Mouse (Mus musculus) cortical plate, adult 2 months (tissue): ENCODE results near the gene Fam184b. TPM values are rescaled to one million over a fixed set of nuclear protein-coding genes. Genes with fewer than 3 reads are reported as not detected.

Source experiments
- H3K27ac ChIP-seq: fragments of 200-500 bp; 2 replicates; pipeline ENCODE4 v1.5.1; 2012; ENCODE audit warnings: low read length, control low read depth, inconsistent platforms; ENCODE audit not compliant: insufficient read depth
- H3K4me1 ChIP-seq: fragments of 200-500 bp; 2 replicates; pipeline ENCODE4 v1.6.1; 2011; ENCODE audit warnings: low read length; ENCODE audit not compliant: control insufficient read depth, insufficient read depth
- H3K4me3 ChIP-seq: fragments of 200-500 bp; 2 replicates; pipeline ENCODE4 v1.5.1; 2011; ENCODE audit warnings: mild to moderate bottlenecking, low read length, control low read depth; ENCODE audit not compliant: insufficient read depth
- CTCF ChIP-seq: fragments of 200-500 bp; IDR thresholded peaks from 2 replicates; pipeline ENCODE4 v1.5.1; 2011; ENCODE audit warnings: mild to moderate bottlenecking, control low read depth, low read length; ENCODE audit not compliant: insufficient read depth; ENCODE audit errors: extremely low read depth
- POLR2A ChIP-seq: fragments of 200-500 bp; IDR thresholded peaks from 2 replicates; pipeline ENCODE4 v1.6.1; 2011; ENCODE audit warnings: mild to moderate bottlenecking, low read length, control low read depth; ENCODE audit not compliant: insufficient read depth; ENCODE audit errors: extremely low read depth
- polyA plus RNA-seq: library from polyadenylated mRNA; depleted of rRNA; stranded (reverse); fragments of >200 nt; gene quantifications from 2 replicates; pipeline ENCODE4 v1.2.3, GENCODE M21; 2012

Fam184b gene
- polyA plus RNA-seq, 1 experiment: 5.8 TPM

DNA sequence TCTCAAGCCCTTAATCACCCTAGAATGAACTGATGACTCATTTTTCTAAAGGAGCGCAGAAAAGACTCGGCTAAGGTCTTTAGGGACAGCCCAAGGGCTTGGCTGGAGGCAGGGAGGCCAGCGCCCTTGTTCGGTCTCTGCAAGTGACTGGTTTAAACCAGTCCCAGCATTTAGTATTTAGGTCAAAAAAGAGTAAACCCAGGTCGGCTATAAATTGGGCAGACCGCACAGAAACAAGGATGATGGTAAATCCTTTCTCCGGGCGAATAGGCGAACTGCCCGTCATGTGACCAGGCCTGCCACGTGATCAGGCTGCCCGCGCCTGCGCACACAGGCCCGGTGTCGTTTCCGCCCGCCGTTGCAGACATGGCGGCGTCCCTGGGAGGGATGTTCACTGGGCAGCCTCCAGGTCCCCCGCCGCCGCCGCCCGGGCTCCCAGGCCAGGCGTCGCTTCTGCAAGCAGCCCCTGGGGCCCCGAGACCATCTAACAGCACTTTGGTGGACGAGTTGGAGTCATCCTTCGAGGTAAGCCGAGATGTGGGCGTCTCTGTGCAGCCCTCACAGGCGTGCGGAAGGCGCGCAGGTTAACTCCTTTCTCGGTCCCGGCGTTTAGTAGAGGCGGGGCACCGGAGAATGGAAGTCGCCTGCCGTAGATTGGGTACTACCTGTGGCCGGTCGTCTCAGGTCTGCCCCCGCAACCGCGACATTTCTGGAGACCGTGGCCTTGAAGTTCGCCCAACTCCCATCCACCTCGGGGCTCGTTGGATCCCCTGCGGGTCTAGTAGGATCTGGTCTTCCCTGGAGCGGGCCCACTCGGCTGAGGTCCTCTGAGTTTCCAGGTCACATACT, 119.2 kb downstream of the Fam184b start, which contains the start of gene Med28:
Gene Med28, plus strand, starts transcription at position 270 of the 849 bp plus-strand sequence.
- peak within 1 kb of the TSS; percentile 74 for H3K27ac ChIP-seq
- H3K4me1 ChIP-seq: peaks cover 5% of the 10 kb centered on the region
- TF ChIP-seq POLR2A (peak; percentile 84), CTCF (no peak)
- peak within 1 kb of the TSS; percentile 59 for H3K4me3 ChIP-seq

DNA sequence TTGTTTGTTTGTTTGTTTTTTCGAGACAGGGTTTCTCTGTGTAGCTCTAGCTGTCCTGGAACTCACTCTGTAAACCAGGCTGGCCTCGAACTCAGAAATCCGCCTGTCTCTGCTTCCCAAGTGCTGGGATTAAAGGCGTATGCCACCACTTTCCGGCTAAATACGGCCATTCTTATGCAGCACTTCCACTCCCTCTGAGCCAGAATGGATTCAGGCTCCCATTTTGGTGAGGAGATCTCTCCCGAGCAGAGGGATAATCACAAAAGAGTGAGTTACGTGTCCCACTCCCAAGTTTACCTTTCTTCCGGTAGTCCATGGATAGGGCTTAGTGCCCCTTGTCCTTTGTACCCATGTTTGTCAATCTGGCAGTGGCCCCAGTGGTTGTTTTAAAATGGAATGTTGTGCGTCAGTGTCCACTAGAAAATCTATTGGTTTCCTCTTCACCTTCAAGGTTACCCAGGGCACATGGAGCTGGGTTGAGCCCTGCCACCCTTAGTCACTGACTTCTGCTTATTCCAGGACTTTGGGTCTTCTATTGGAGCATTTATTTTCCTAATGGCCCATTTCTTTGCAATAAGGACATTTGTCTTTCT, 124.2 kb downstream of the Fam184b start:
- TF ChIP-seq POLR2A (no peak), CTCF (no peak)
- Histone ChIP-seq H3K27ac (no peak overlapping the region), H3K4me1 (no peaks in the 10 kb centered on the region; the same call in 1 of the 2 replicates), H3K4me3 (no peak overlapping the region)

DNA sequence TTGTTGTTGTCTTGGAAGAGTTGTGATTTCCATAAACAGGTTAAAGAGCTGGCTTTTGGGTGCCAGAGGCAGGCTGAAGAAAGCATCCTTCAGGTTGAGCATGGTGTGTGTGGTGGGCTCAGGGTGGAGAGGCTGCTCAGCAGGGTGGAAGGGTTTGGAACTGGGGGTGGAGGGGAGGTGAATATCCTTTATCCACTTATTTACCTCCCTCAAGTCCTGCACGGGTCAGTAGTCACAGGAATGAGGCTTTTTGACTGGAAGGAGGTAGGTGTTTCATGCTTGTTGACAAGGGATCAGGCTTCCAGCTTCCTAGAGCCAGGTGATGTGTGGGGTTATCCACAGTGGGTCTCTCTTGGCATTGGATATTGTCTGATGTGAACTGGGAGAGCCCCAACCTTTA, 124.8 kb downstream of the Fam184b start:
- TF ChIP-seq CTCF: no peak
- no peak for TF ChIP-seq POLR2A
- no peak overlapping the region for H3K4me3 ChIP-seq
- H3K4me1 ChIP-seq: no peaks in the 10 kb centered on the region
- no peak overlapping the region for H3K27ac ChIP-seq

DNA sequence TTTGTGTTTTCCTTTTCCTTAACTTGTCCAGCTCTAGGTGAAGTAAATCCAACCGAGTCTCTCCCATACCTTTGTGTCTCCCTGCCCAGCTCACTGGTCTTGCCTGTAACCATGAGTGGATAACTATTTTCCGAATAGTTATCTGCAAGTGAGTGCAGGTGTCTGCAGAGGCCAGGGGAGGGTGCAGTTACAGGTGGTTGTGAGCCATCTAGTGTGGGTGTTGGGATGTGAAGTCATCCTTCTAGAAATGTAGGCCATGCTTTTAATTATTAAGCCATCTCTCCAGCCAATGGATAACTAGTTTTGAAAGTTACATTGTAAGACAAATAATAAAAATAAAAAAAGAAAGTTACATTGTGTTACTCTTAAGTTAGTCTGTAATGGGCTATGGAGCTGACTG, 125.9 kb downstream of the Fam184b start:
- TF ChIP-seq POLR2A (no peak), CTCF (no peak)
- Histone ChIP-seq H3K4me1 (no peaks in the 10 kb centered on the region), H3K4me3 (no peak overlapping the region), H3K27ac (no peak overlapping the region)

GRCm38 (mm10) chr5:45512908-45513307, 126.5 kb downstream of the Fam184b start:
- no peaks in the 10 kb centered on the region for H3K4me1 ChIP-seq
- no peak overlapping the region for H3K4me3 ChIP-seq
- no peak overlapping the region for H3K27ac ChIP-seq
- TF ChIP-seq POLR2A (no peak), CTCF (no peak)

GRCm38 (mm10) chr5:45510071-45510470, 129.3 kb downstream of the Fam184b start:
- Histone ChIP-seq H3K4me1 (no peaks in the 10 kb centered on the region), H3K4me3 (no peak overlapping the region), H3K27ac (no peak overlapping the region)
- TF ChIP-seq POLR2A: no peak
- peak; percentile 26; the same call in 1 of the 2 replicates for TF ChIP-seq CTCF

GRCm38 (mm10) chr5:45497564-45497963, 141.8 kb downstream of the Fam184b start:
- no peaks in the 10 kb centered on the region for H3K4me1 ChIP-seq
- peak overlapping the region; percentile 38; the same call in 1 of the 2 replicates for H3K27ac ChIP-seq
- TF ChIP-seq POLR2A (no peak), CTCF (no peak)
- H3K4me3 ChIP-seq: no peak overlapping the region

DNA sequence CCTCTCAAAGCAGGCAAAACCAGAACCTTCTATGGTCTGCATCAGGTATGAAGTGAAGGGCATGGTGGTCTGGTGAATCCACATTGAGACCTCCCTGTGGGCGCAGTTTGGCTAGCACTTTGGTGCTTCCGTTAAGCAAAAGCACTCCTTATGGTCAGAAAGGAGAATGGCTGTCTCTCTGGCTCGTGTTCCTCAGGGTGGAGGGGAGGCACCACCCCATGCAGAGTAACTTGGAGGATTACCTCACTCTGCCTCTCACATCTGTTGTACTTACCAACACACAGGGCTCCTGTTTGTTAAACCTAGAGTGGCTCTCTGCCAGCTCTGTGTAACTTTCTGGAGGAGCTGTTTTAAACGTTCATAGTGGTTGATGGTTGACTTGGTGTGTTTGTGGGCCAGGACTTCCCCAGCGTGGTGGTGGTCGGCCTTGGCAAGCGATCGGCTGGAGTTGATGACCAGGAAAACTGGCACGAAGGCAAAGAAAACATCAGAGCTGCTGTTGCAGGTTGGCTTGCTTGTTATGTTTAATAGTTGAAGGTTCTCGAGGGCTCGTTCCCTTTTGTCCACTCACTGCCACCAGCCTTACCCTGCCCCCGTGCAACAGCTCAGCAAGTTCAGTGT, 142.4 kb downstream of the Fam184b start:
- Histone ChIP-seq H3K4me1 (no peaks in the 10 kb centered on the region), H3K4me3 (no peak overlapping the region), H3K27ac (no peak overlapping the region; the same call in 1 of the 2 replicates)
- TF ChIP-seq POLR2A (no peak), CTCF (no peak)

- Histone ChIP-seq H3K4me1 (no peaks in the 10 kb centered on the region), H3K27ac (no peak overlapping the region; the same call in 1 of the 2 replicates), H3K4me3 (no peak overlapping the region)
- TF ChIP-seq CTCF (no peak), POLR2A (no peak)
Measured at GRCm38 (mm10) chr5:45496479-45496878, 142.9 kb downstream of the Fam184b start.
